Mouse (Mus musculus) limb, embryonic 12.5 days (tissue): ENCODE data around the gene Magi3. TPM values are rescaled to one million over a fixed set of nuclear protein-coding genes. Genes with fewer than 3 reads are reported as not detected.

ENCODE experiments used
- ATAC-seq: fragments of 200-750 bp; cut with Nextera tagmentation; 2 replicates; pipeline ENCODE4 v1.8.0; 2017; ENCODE audit warnings: low read depth, moderate TSS enrichment; ENCODE audit not compliant: insufficient number of reproducible peaks, insufficient read depth, low FRiP score, low TSS enrichment
- H3K27ac ChIP-seq: fragments of 300-500 bp; sonication (generic); 2 replicates; pipeline ENCODE4 v1.5.1; 2016; ENCODE audit warnings: mild to moderate bottlenecking, moderate library complexity
- H3K27me3 ChIP-seq: fragments of 300-500 bp; sonication (generic); 2 replicates; pipeline ENCODE4 v1.6.1; 2016; ENCODE audit warnings: mild to moderate bottlenecking, moderate library complexity
- H3K36me3 ChIP-seq: fragments of 300-500 bp; sonication (generic); 2 replicates; pipeline ENCODE4 v1.6.1; 2016; ENCODE audit warnings: mild to moderate bottlenecking, moderate library complexity
- H3K4me1 ChIP-seq: fragments of 300-500 bp; sonication (generic); replicated peaks from 2 replicates; pipeline ENCODE4 v1.6.1; 2016
- H3K4me2 ChIP-seq: fragments of 300-500 bp; sonication (generic); 2 replicates; pipeline ENCODE4 v1.6.1; 2016; ENCODE audit warnings: mild to moderate bottlenecking, moderate library complexity
- H3K4me3 ChIP-seq: fragments of 300-500 bp; sonication (generic); replicated peaks from 2 replicates; pipeline ENCODE4 v1.5.1; 2016; ENCODE audit warnings: mild to moderate bottlenecking
- H3K9ac ChIP-seq: fragments of 300-500 bp; sonication (generic); replicated peaks from 2 replicates; pipeline ENCODE4 v1.6.1; 2016; ENCODE audit warnings: mild to moderate bottlenecking, moderate library complexity
- H3K9me3 ChIP-seq: fragments of 300-500 bp; sonication (generic); 2 replicates; pipeline ENCODE4 v1.6.1; 2016; ENCODE audit warnings: mild to moderate bottlenecking, moderate library complexity
- WGBS: fragments of 180-500 bp; shearing (Covaris S2); methylation state at CpG from one replicate; pipeline ENCODE4 v1.1.7; 2016; 5-methylcytosine and 5-hydroxymethylcytosine counted together
- polyA plus RNA-seq: library from polyadenylated mRNA; unstranded; fragments of >200 nt; fragmentation: Nextera tagmentation; extraction: Ambion mirVana; gene quantifications from 2 replicates; pipeline ENCODE4 v1.2.1, GENCODE M21; 2016

Gene Magi3
- polyA plus RNA-seq, 1 experiment from 2014 or later = 4.5 TPM

DNA sequence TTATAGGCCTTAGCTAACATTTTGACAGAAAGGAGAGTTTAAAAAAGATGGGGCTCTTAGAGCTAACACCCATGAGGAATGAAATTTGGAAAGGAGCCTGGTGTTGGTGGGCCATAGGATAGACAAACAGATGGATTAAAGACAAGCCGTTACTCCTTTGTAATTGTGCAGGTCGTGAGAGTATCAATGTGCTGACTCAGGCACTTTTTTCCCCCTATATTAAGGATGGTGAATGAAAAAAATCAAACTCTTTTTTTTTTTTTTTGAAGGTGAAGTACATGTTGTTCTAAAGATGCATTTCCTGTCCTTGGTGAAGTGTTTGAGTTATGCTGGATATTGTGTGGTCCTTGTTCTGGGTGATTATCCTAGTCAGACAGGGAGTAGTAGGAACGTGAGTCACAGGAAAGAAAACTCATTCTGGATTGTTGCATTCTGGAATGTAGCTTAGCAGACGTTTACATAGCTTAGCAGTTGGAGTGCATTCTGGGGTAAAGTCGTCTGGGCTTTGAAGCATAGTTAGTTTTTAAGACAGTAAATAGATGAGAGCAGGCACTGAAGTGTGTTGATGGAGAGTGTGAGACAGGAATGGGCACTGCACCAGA is 232.2 kb downstream of the Magi3 start:
- Histone ChIP-seq H3K4me2 (no peak overlapping the region), H3K9ac (no peak overlapping the region), H3K27me3 (no peaks in the 10 kb centered on the region), H3K27ac (no peak overlapping the region), H3K4me3 (no peak overlapping the region), H3K36me3 (peaks cover 76% of the 10 kb centered on the region), H3K4me1 (no peaks in the 10 kb centered on the region), H3K9me3 (no peaks in the 10 kb centered on the region)
- ATAC-seq = no peak
- WGBS = 69% methylated on average over 5 of the region's 5 CpGs

DNA sequence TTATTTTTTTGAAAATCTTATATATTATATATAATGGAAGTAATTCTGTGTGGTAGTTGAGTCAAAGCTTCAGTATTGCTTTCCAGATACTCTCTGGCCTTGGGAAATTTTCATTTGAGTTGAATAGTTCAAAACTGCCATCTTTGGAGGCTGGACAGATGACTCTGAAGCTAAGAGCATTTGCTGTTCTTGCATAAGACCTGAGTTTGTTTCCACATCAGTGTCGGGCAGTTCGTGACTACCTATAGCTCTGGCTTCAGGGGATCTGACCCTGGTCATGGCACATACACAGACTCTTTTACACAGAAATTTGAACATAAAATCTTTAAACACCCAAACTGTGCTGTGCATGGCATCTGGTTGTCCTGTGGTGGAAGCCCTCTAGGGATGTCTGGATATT is 235.0 kb downstream of the Magi3 start:
- Histone ChIP-seq H3K36me3 (peaks cover 65% of the 10 kb centered on the region), H3K4me2 (no peak overlapping the region), H3K4me1 (no peaks in the 10 kb centered on the region), H3K4me3 (no peak overlapping the region), H3K27me3 (no peaks in the 10 kb centered on the region), H3K27ac (no peak overlapping the region), H3K9me3 (no peaks in the 10 kb centered on the region), H3K9ac (no peak overlapping the region)
- no peak for ATAC-seq
- 95% methylated on average over 2 of the region's 2 CpGs for WGBS

DNA sequence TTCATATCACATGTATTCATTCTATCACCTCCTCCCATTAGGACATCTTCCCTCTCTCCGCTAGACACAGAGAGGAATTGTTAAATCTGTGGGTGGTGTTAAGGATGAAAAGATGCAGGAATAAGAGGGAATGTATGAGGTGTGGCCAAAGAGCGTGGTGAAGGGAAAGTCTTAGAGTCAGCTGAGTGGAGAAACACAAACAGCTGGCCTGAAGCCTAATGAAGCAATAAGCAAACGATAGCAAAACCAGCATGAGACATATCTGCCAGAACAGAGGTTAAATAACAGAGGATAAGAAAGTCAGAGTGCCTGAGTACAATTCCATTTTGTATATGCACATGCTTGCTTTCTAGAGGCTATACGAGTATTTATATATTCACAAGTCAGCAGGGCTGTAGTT is 235.6 kb downstream of the Magi3 start:
- Histone ChIP-seq H3K9ac (no peak overlapping the region), H3K4me2 (no peak overlapping the region), H3K36me3 (peaks cover 64% of the 10 kb centered on the region), H3K27ac (no peak overlapping the region), H3K27me3 (no peaks in the 10 kb centered on the region), H3K4me3 (no peak overlapping the region), H3K9me3 (no peaks in the 10 kb centered on the region), H3K4me1 (no peaks in the 10 kb centered on the region)
- ATAC-seq = no peak
- WGBS = 92% methylated on average over 4 of the region's 4 CpGs

DNA sequence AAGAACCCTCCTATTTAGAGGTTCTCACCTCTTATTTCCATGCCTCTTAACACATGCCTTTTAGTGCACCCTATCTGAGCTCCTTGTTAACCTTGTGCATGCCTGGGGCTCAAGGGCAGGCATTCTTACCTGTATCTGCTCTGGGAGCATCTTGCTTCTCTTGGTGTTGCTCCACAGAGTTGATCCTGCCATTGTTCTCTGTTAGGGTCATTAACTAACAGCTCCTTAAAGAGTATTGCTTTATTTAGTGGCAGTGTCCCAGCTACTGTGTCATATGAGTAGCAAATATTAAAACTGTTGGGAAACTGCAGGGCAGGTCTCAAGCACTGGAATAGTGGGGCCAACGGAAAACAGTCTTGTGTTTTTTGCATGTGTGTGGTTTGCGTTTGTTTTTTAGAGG is 249.0 kb downstream of the Magi3 start:
- no peak overlapping the region for H3K27ac ChIP-seq
- 96% methylated on average over 2 of the region's 2 CpGs for WGBS
- H3K4me3 ChIP-seq = no peak overlapping the region
- H3K9ac ChIP-seq = no peak overlapping the region
- peaks cover 31% of the 10 kb centered on the region for H3K36me3 ChIP-seq
- H3K4me1 ChIP-seq = peaks cover 8% of the 10 kb centered on the region
- no peaks in the 10 kb centered on the region for H3K27me3 ChIP-seq
- H3K4me2 ChIP-seq = no peak overlapping the region
- no peak for ATAC-seq
- no peaks in the 10 kb centered on the region for H3K9me3 ChIP-seq

DNA sequence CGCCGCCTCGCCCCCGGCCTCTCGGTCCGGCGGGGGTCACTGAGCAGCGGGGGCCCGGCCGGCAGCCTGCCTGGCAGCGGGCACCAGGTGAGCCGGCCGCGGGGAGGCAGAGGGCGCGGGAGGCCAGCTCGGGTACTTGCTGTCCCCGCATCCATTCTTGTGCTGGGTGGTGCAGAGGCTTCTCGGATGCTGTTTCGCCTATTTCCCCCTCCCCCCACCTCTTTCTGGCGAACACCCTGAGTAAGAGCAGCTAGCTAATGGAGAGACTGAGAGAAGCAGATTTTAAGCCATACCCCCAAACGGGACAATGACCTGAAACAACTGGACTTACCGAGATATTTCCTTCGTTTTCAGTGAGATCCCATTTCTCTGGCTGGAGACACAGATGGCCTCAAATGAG is 251.5 kb downstream of the Magi3 start:
- peak overlapping the region; percentile 68 for H3K4me2 ChIP-seq
- peak overlapping the region; percentile 97 for H3K27ac ChIP-seq
- peak; percentile 58 for ATAC-seq
- H3K4me3 ChIP-seq = peak overlapping the region; percentile 90
- peaks cover 31% of the 10 kb centered on the region for H3K36me3 ChIP-seq
- no peaks in the 10 kb centered on the region for H3K9me3 ChIP-seq
- peak overlapping the region; percentile 91 for H3K9ac ChIP-seq
- no peaks in the 10 kb centered on the region for H3K27me3 ChIP-seq
- WGBS = 3% methylated on average over 24 of the region's 24 CpGs
- H3K4me1 ChIP-seq = peaks cover 8% of the 10 kb centered on the region

DNA sequence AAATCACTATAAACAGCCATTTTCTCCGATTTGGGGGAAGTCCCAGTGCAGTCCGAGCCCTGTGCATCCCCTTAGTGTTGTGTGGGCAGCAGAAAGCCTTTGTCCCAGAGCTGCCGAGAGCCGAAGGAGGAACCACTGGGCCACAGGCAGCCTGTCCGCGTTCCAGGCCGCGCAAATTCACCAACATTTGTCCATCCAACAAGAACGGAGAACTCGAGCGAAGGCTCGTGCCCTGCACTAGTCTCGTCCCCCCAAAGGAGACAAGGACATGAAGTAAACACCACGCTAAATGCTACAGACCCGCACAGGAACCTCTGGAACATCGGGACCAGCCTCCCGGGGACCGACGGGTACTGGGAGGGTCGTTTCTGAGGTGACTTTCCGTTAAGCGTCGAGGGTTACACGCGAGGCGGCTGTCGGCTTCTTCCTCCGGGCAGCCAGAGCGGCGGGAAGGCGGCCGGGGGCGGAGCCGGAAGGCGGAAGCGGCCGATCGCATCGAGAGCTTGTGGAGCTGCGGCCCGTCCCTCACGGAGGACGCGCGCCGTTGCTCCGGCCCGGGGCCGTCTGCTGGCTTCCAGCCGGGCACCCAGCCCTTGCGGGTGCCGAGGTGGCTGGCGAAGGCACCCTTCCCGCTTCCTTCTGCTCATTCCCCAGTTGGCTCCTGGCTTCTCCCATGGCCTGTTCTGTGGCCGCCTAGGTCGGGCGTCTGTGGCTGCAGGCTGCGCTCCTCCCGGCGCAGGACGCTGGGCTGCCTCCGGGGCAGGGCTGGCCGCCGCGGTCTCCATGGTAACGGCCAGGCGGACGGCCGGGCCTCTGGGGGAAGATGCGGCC is 252.1 kb downstream of the Magi3 start, which contains the start of gene Phtf1:
Gene Phtf1 (plus strand): TSS at position 250 of the 831 bp plus-strand sequence.
- ATAC-seq = peak; percentile 96
- WGBS = under 1% methylated on average over 70 of the region's 70 CpGs
- Histone ChIP-seq H3K36me3 (peaks cover 31% of the 10 kb centered on the region), H3K4me1 (peaks cover 8% of the 10 kb centered on the region), H3K4me2 (peak within 1 kb of the TSS; percentile 68), H3K9ac (peak within 1 kb of the TSS; percentile 91), H3K27me3 (no peaks in the 10 kb centered on the region), H3K4me3 (peak within 1 kb of the TSS; percentile 90), H3K9me3 (no peaks in the 10 kb centered on the region), H3K27ac (peak within 1 kb of the TSS; percentile 97)

DNA sequence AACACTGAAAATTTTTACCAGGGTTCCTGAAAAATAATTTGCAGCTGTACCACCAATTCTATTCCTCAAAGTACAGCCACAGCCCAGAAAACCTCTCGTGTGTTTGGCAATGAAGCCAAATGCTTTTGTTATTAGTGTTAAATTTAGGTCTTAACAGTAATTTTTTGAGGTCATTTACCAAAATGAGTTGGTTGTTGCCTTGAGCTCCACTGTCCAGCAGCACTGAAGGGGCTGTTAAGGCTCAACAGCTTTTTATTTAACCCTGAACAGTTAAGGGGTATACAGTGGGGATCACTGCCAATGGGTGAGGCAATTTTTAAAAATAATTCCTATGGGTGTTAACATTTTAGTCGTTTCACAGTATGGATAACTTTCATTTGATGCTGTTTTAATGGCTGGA is 252.9 kb downstream of the Magi3 start:
- Histone ChIP-seq H3K27ac (peak overlapping the region; percentile 97), H3K36me3 (peaks cover 33% of the 10 kb centered on the region), H3K27me3 (no peaks in the 10 kb centered on the region), H3K4me2 (peak overlapping the region; percentile 68), H3K4me1 (peaks cover 8% of the 10 kb centered on the region), H3K9ac (peak overlapping the region; percentile 91), H3K4me3 (peak overlapping the region; percentile 90), H3K9me3 (no peaks in the 10 kb centered on the region)
- 21% methylated on average over 2 of the region's 2 CpGs for whole genome bisulfite sequencing
- ATAC-seq = no peak
